Mouse (Mus musculus) small intestine, adult 2 months (tissue): ENCODE measurements at regions not wholly inside any gene's neighbourhood (a gene's known extent, or its start where the extent isn't known, plus 50 kb on each side); places are given as distances from the start of the nearest gene placed in this dataset.

Experiments used
- H3K27ac ChIP-seq: fragments of 200-500 bp; 2 replicates; pipeline ENCODE4 v1.5.1; 2012; ENCODE audit warnings: low read depth, low read length, control low read depth, inconsistent platforms; ENCODE audit not compliant: insufficient read depth
- H3K27me3 ChIP-seq: fragments of 200-500 bp; 2 replicates; pipeline ENCODE4 v1.6.1; 2012; ENCODE audit warnings: mild to moderate bottlenecking, moderate library complexity, low read length, inconsistent platforms; ENCODE audit not compliant: control insufficient read depth, insufficient read depth
- H3K36me3 ChIP-seq: fragments of 200-500 bp; 2 replicates; pipeline ENCODE4 v1.6.1; 2012; ENCODE audit warnings: mild to moderate bottlenecking, low read length, control low read depth, inconsistent platforms; ENCODE audit not compliant: control insufficient read depth, insufficient read depth
- H3K4me1 ChIP-seq: fragments of 200-500 bp; 2 replicates; pipeline ENCODE4 v1.6.1; 2012; ENCODE audit warnings: low read length, inconsistent platforms, mixed read lengths; ENCODE audit not compliant: control insufficient read depth, insufficient read depth, insufficient read length
- H3K4me3 ChIP-seq: fragments of 200-500 bp; 2 replicates; pipeline ENCODE4 v1.5.1; 2012; ENCODE audit warnings: low read depth, mild to moderate bottlenecking, control low read depth, inconsistent platforms, low read length, moderate library complexity
- CTCF ChIP-seq: fragments of 200-500 bp; IDR thresholded peaks from 2 replicates; pipeline ENCODE4 v1.5.1; 2012; ENCODE audit warnings: low read depth, mild to moderate bottlenecking, control low read depth, inconsistent platforms, low read length, moderate library complexity, mixed read lengths; ENCODE audit not compliant: insufficient replicate concordance, insufficient read length; ENCODE audit errors: extremely low read depth
- POLR2A ChIP-seq: fragments of 200-500 bp; IDR thresholded peaks from 2 replicates; pipeline ENCODE4 v1.6.1; 2012; ENCODE audit warnings: low read depth, mild to moderate bottlenecking, control low read depth, inconsistent platforms, low read length, moderate library complexity
- WGBS: fragments of 180-500 bp; shearing (Covaris S2); methylation state at CpG from one replicate; pipeline ENCODE4 v1.1.7; 2018; 5-methylcytosine and 5-hydroxymethylcytosine counted together

- Histone ChIP-seq H3K36me3 (no peaks in the 10 kb centered on the region), H3K27me3 (no peaks in the 10 kb centered on the region), H3K4me3 (no peak overlapping the region), H3K4me1 (no peaks in the 10 kb centered on the region), H3K27ac (no peak overlapping the region)
- WGBS = 41% methylated on average over 7 of the region's 7 CpGs
- no peak for TF ChIP-seq POLR2A
- no peak for TF ChIP-seq CTCF
Observed at GRCm38 (mm10) chr2:159725158-159726076, 608.5 kb downstream of the Gm826 start.

GRCm38 (mm10) chr2:159729301-159729700, 604.7 kb downstream of the Gm826 start:
- no peak overlapping the region for H3K4me3 ChIP-seq
- H3K27me3 ChIP-seq = no peaks in the 10 kb centered on the region
- no peak for TF ChIP-seq POLR2A
- TF ChIP-seq CTCF = no peak
- H3K4me1 ChIP-seq = no peaks in the 10 kb centered on the region
- 54% methylated on average over 3 of the region's 3 CpGs for WGBS
- no peaks in the 10 kb centered on the region for H3K36me3 ChIP-seq
- H3K27ac ChIP-seq = no peak overlapping the region

- no peaks in the 10 kb centered on the region for H3K27me3 ChIP-seq
- TF ChIP-seq CTCF (no peak), POLR2A (no peak)
- H3K4me1 ChIP-seq = no peaks in the 10 kb centered on the region
- H3K4me3 ChIP-seq = no peak overlapping the region
- WGBS = 60% methylated on average over 8 of the region's 8 CpGs
- H3K36me3 ChIP-seq = no peaks in the 10 kb centered on the region
- H3K27ac ChIP-seq = no peak overlapping the region
Observed at GRCm38 (mm10) chr2:159730221-159730620, 603.7 kb downstream of the Gm826 start.

GRCm38 (mm10) chr2:159731305-159731704, 602.7 kb downstream of the Gm826 start:
- TF ChIP-seq CTCF (no peak), POLR2A (no peak)
- Histone ChIP-seq H3K27ac (no peak overlapping the region), H3K27me3 (no peaks in the 10 kb centered on the region), H3K4me1 (no peaks in the 10 kb centered on the region), H3K4me3 (no peak overlapping the region), H3K36me3 (no peaks in the 10 kb centered on the region)

GRCm38 (mm10) chr2:159732413-159732812, 601.5 kb downstream of the Gm826 start:
- WGBS = 30% methylated on average over 3 of the region's 3 CpGs
- H3K27ac ChIP-seq = no peak overlapping the region

GRCm38 (mm10) chr2:159734576-159734975, 599.4 kb downstream of the Gm826 start:
- no peaks in the 10 kb centered on the region for H3K27me3 ChIP-seq
- H3K27ac ChIP-seq = no peak overlapping the region
- no peaks in the 10 kb centered on the region for H3K4me1 ChIP-seq
- WGBS = 77% methylated on average over 5 of the region's 5 CpGs
- no peak overlapping the region for H3K4me3 ChIP-seq
- no peaks in the 10 kb centered on the region for H3K36me3 ChIP-seq
- TF ChIP-seq POLR2A (no peak), CTCF (no peak)

More at GRCm38 (mm10) chr2:159732413-159732812, 601.5 kb downstream of the Gm826 start:
- no peak overlapping the region for H3K4me3 ChIP-seq
- no peak for TF ChIP-seq CTCF
- no peak for TF ChIP-seq POLR2A
- H3K27me3 ChIP-seq = no peaks in the 10 kb centered on the region
- no peaks in the 10 kb centered on the region for H3K36me3 ChIP-seq
- no peaks in the 10 kb centered on the region for H3K4me1 ChIP-seq

GRCm38 (mm10) chr2:159755541-159756011, 578.4 kb downstream of the Gm826 start:
- TF ChIP-seq CTCF (no peak), POLR2A (no peak)
- Histone ChIP-seq H3K27ac (no peak overlapping the region; the same call in 1 of the 2 replicates), H3K27me3 (no peaks in the 10 kb centered on the region), H3K4me1 (no peaks in the 10 kb centered on the region), H3K36me3 (no peaks in the 10 kb centered on the region), H3K4me3 (no peak overlapping the region)
- 54% methylated on average over 7 of the region's 7 CpGs for WGBS
